In genomic region chr17:34910982-34911381, GRCm38 (mm10) we compare ENCODE assay signal across 25 mouse cellular contexts. TPM values are rescaled to one million over a fixed set of nuclear protein-coding genes. Genes with fewer than 3 reads are reported as not detected.
DNase-seq lines count a peak whose midpoint lies in the region; ATAC-seq and TF ChIP-seq lines count a peak whose summit lies in the region.
"Had no signal": no experiment of that assay in that cellular context is flagged by ENCODE, and none has a peak within 500 bp of the region (broad histone marks: within the 10 kb centered on the region; RNA-seq: fewer than 3 reads in every experiment).

No protein-coding gene starts in this region.

- no peak overlapping the region for H3K4me2 ChIP-seq in myocyte (ENCODE audit: low read depth)
- H3K4me2 ChIP-seq: heart, embryonic 13.5 days had no signal

- no peaks in the 10 kb centered on the region for H3K27me3 ChIP-seq in megakaryocyte, embryonic 14.5 days (replicated peaks)
- H3K27me3 ChIP-seq in myocyte (ENCODE audit: control insufficient read depth, insufficient read depth, insufficient read length), result no peaks in the 10 kb centered on the region
- H3K27me3 ChIP-seq: heart, embryonic 13.5 days had no signal

- H3K79me2 ChIP-seq in myocyte (ENCODE audit: control insufficient read depth, insufficient read depth), result no peaks in the 10 kb centered on the region

- intact Hi-C loops in left cerebral cortex, postnatal 10 days (cut with DNase I), result no loop called here
- intact Hi-C loops in left cerebral cortex, postnatal 14 days (cut with DNase I), result loop anchor here (5.0 kb wide), 1 partner anchor 54 kb away; no protein-coding TSS in a partner anchor

- peak overlapping the region; percentile 55 for H3K4me3 ChIP-seq in megakaryocyte, embryonic 14.5 days (replicated peaks)
- H3K4me3 ChIP-seq in myocyte, result no peak overlapping the region
- H3K4me3 ChIP-seq: heart, embryonic 13.5 days had no signal

- no peak overlapping the region for H3ac ChIP-seq in myocyte (ENCODE audit: control insufficient read depth, insufficient read length)

- DNase-seq in ZHBTc4 (ENCODE audit: low read depth, low spot score), result peak; percentile 89
- peak; percentile 66 to 73 for DNase-seq in kidney, adult 8-10 months
- DNase-seq in layer of hippocampus, postnatal 25 days (ENCODE audit: extremely low spot score in 1 of 2, low spot score in 1 of 2), result no peak
- DNase-seq in left cerebral cortex, postnatal 10 days (ENCODE audit: extremely low spot score in 1 of 2, low spot score in 2 of 2), result no peak
- DNase-seq in left cerebral cortex, postnatal 14 days (ENCODE audit: low spot score in 2 of 2), result no peak
- DNase-seq: adrenal gland, adult 8-10 months; cerebellum, adult 11-12 months; heart, postnatal 4 days; lung, adult 18-20 months; retina, postnatal 1 day; spleen, adult 18-20 months; thymus, postnatal 4 days had no signal

- peaks cover 41% of the 10 kb centered on the region for H3K4me1 ChIP-seq in megakaryocyte, embryonic 14.5 days

- ATAC-seq in megakaryocyte, adult 5-6 weeks (ENCODE audit: poor library complexity, severe bottlenecking), result no peak

- H3K9me3 ChIP-seq in megakaryocyte, embryonic 14.5 days, result no peaks in the 10 kb centered on the region
- H3K9me3 ChIP-seq: heart, embryonic 13.5 days had no signal

- H3K36me3 ChIP-seq in megakaryocyte, embryonic 14.5 days (replicated peaks; ENCODE audit: low read length), result peaks cover 85% of the 10 kb centered on the region
- peaks cover 22% of the 10 kb centered on the region for H3K36me3 ChIP-seq in myocyte (ENCODE audit: control insufficient read depth, insufficient read depth)

- peak; percentile 3 for TF ChIP-seq POLR2A in myocyte (IDR thresholded peaks at IDR 0.05; ENCODE audit: insufficient read length, low read depth)

TF ChIP-seq in myocyte, 11 proteins besides CTCF, POLR2A, EP300 and RAD21:
- TF ChIP-seq E2F4 (IDR thresholded peaks at IDR 0.05; ENCODE audit: insufficient read depth) (no peak), USF1 (IDR thresholded peaks at IDR 0.05; ENCODE audit: low read depth) (no peak), TCF3 (IDR thresholded peaks at IDR 0.05; ENCODE audit: insufficient read length, low read depth) (no peak), MYOG (IDR thresholded peaks at IDR 0.05; ENCODE audit: control insufficient read depth in 1 of 3, insufficient read depth in 1 of 3, insufficient read length in 2 of 3, low read depth in 2 of 3) (no peak), TCF12 (IDR thresholded peaks at IDR 0.05; ENCODE audit: insufficient read depth, poor library complexity, severe bottlenecking) (no peak), POLR2AphosphoS2 (IDR thresholded peaks at IDR 0.05; ENCODE audit: insufficient read length, low read depth) (no peak), REST (IDR thresholded peaks at IDR 0.05; ENCODE audit: insufficient read depth, insufficient read length) (no peak), MAX (IDR thresholded peaks at IDR 0.05; ENCODE audit: low read depth) (no peak), SRF (IDR thresholded peaks at IDR 0.05; ENCODE audit: control insufficient read depth, insufficient read length, low read depth) (no peak), CEBPB (IDR thresholded peaks at IDR 0.05; ENCODE audit: insufficient read depth, poor library complexity, severe bottlenecking) (no peak), MYOD1 (IDR thresholded peaks at IDR 0.05; ENCODE audit: control insufficient read depth in 1 of 3, insufficient read length in 2 of 3, low read depth in 2 of 3) (no peak)
TF ChIP-seq in myocyte: peak in this region for 0.

RNA-seq across cellular contexts. Expression of gene Slc44a4, which starts 3.3 kb away (rescaled TPM):
- not detected in 2 replicates for polyA plus RNA-seq in megakaryocyte, embryonic 14.5 days (2012; ENCODE audit: insufficient read depth, low replicate concordance)
- total RNA-seq in megakaryocyte, adult 5-6 weeks (2015), result 0.33 TPM in 1 of 2 replicates, not detected in the other
- total RNA-seq in megakaryocyte, adult 5-6 weeks (2017), result 0.12 TPM in 1 of 2 replicates, not detected in the other
- polyA plus RNA-seq in myocyte (2012; fragmentation: generic; extraction: Trizol), result 14.6 TPM
- total RNA-seq in layer of hippocampus, postnatal 25 days (2021), result under 1 TPM; 0.20 to 0.21 TPM
- total RNA-seq in left cerebral cortex, postnatal 10 days (2021), result under 1 TPM; 0.14 to 0.30 TPM
- under 1 TPM; 0.38 to 0.40 TPM for total RNA-seq in left cerebral cortex, postnatal 14 days (2021)
- total RNA-seq: common myeloid progenitor, adult 5-6 weeks; heart, postnatal 4 days had no signal
- polyA plus RNA-seq: CD4-positive, CD25-positive, alpha-beta regulatory T cell, adult 4 months; forebrain, embryonic 11.5 days had no signal

RNA-seq across cellular contexts. Expression of gene Ehmt2, which starts 12.7 kb away (rescaled TPM):
- polyA plus RNA-seq in megakaryocyte, embryonic 14.5 days (2012; ENCODE audit: insufficient read depth, low replicate concordance), result 356 and 543 TPM in 2 replicates
- total RNA-seq in megakaryocyte, adult 5-6 weeks (2015), result 66.5 and 68.9 TPM in 2 replicates
- 75.4 and 75.7 TPM in 2 replicates for total RNA-seq in megakaryocyte, adult 5-6 weeks (2017)
- polyA plus RNA-seq in myocyte (2012; fragmentation: generic; extraction: Trizol), result 94.5 TPM
- total RNA-seq in layer of hippocampus, postnatal 25 days (2021), result 100 to 1,000 TPM; 164 to 188 TPM
- 100 to 1,000 TPM; 174 to 181 TPM for total RNA-seq in left cerebral cortex, postnatal 10 days (2021)
- 100 to 1,000 TPM; 166 to 171 TPM for total RNA-seq in left cerebral cortex, postnatal 14 days (2021)

RNA-seq across cellular contexts. Expression of gene C2, which starts 12.9 kb away (rescaled TPM):
- 3.0 and 6.0 TPM in 2 replicates for polyA plus RNA-seq in megakaryocyte, embryonic 14.5 days (2012; ENCODE audit: insufficient read depth, low replicate concordance)
- total RNA-seq in megakaryocyte, adult 5-6 weeks (2015), result 1.0 and 1.3 TPM in 2 replicates
- 0.22 TPM in 1 of 2 replicates, not detected in the other for total RNA-seq in megakaryocyte, adult 5-6 weeks (2017)
- 0.43 TPM for polyA plus RNA-seq in myocyte (2012; fragmentation: generic; extraction: Trizol)
- 1 to 10 TPM in 1 of 2 experiments, under 1 TPM in 1; 0.86 to 1.9 TPM for total RNA-seq in layer of hippocampus, postnatal 25 days (2021)
- 1 to 10 TPM; 2.1 to 2.9 TPM for total RNA-seq in left cerebral cortex, postnatal 10 days (2021)
- 1 to 10 TPM; 2.5 to 2.9 TPM for total RNA-seq in left cerebral cortex, postnatal 14 days (2021)
- total RNA-seq: neutrophil, adult 5-6 weeks had no signal

RNA-seq across cellular contexts. Expression of gene Neu1, which starts 20.1 kb away (rescaled TPM):
- 12.4 and 41.3 TPM in 2 replicates for polyA plus RNA-seq in megakaryocyte, embryonic 14.5 days (2012; ENCODE audit: insufficient read depth, low replicate concordance)
- 18.1 and 22.9 TPM in 2 replicates for total RNA-seq in megakaryocyte, adult 5-6 weeks (2015)
- total RNA-seq in megakaryocyte, adult 5-6 weeks (2017), result 23.4 and 23.7 TPM in 2 replicates
- polyA plus RNA-seq in myocyte (2012; fragmentation: generic; extraction: Trizol), result 30.1 TPM
- total RNA-seq in layer of hippocampus, postnatal 25 days (2021), result 10 to 100 TPM; 37.2 to 37.4 TPM
- 10 to 100 TPM; 23.8 to 27.3 TPM for total RNA-seq in left cerebral cortex, postnatal 10 days (2021)
- 10 to 100 TPM; 32.1 to 32.8 TPM for total RNA-seq in left cerebral cortex, postnatal 14 days (2021)

RNA-seq across cellular contexts. Expression of gene Gm20547, which starts 29.1 kb away (rescaled TPM):
- not detected in 2 replicates for polyA plus RNA-seq in megakaryocyte, embryonic 14.5 days (2012; ENCODE audit: insufficient read depth, low replicate concordance)
- not detected in 2 replicates for total RNA-seq in megakaryocyte, adult 5-6 weeks (2015)
- total RNA-seq in megakaryocyte, adult 5-6 weeks (2017), result 0.41 TPM in 1 of 2 replicates, not detected in the other
- polyA plus RNA-seq in myocyte (2012; fragmentation: generic; extraction: Trizol), result not detected
- total RNA-seq in layer of hippocampus, postnatal 25 days (2021), result not detected
- not detected for total RNA-seq in left cerebral cortex, postnatal 10 days (2021)
- under 1 TPM in 1 of 2 experiments, not detected in 1; 0.26 TPM for total RNA-seq in left cerebral cortex, postnatal 14 days (2021)
- total RNA-seq: common myeloid progenitor, adult 5-6 weeks; heart, postnatal 4 days; left cerebral cortex, postnatal 25 days; midbrain, postnatal 0 days; neutrophil, adult 5-6 weeks had no signal
- polyA plus RNA-seq: brain, embryonic 14.5 days; CD4-positive, CD25-positive, alpha-beta regulatory T cell, adult 4 months; embryonic facial prominence, embryonic 14.5 days; forebrain, embryonic 11.5 days; gonadal fat pad, adult 2 months; heart, embryonic 13.5 days had no signal

Comparison
In these comparisons a context has a peak if more than half of its experiments do, and no peak if none do; other contexts are left out.
1. DNase-seq: peak in ZHBTc4 (single experiment) and kidney, adult 8-10 months (2 of 2); none in layer of hippocampus, postnatal 25 days (0 of 2), left cerebral cortex, postnatal 10 days (0 of 2) and left cerebral cortex, postnatal 14 days (0 of 2).